Mouse (Mus musculus) forebrain, embryonic 10.5 days (tissue): Measurements from ENCODE around the gene Ntrk2. TPM values are rescaled to one million over a fixed set of nuclear protein-coding genes. Genes with fewer than 3 reads are reported as not detected.

Experiments
- DNase-seq: peaks from one replicate; pipeline ENCODE4 v3.0.0-alpha.2; 2017; ENCODE audit warnings: low spot score; ENCODE audit errors: extremely low spot score
- H3K27ac ChIP-seq: fragments of 300-500 bp; sonication (generic); 2 replicates; pipeline ENCODE4 v1.5.1; 2016; ENCODE audit warnings: mild to moderate bottlenecking
- H3K27me3 ChIP-seq: fragments of 300-500 bp; sonication (generic); 2 replicates; pipeline ENCODE4 v1.6.1; 2016; ENCODE audit warnings: mild to moderate bottlenecking; ENCODE audit not compliant: poor library complexity, severe bottlenecking
- H3K36me3 ChIP-seq: fragments of 300-500 bp; sonication (generic); replicated peaks from 2 replicates; pipeline ENCODE4 v1.6.1; 2016; ENCODE audit warnings: mild to moderate bottlenecking, moderate library complexity
- H3K4me1 ChIP-seq: fragments of 300-500 bp; sonication (generic); 2 replicates; pipeline ENCODE4 v1.6.1; 2016
- H3K4me3 ChIP-seq: fragments of 300-500 bp; sonication (generic); 2 replicates; pipeline ENCODE4 v1.5.1; 2016; ENCODE audit warnings: mild to moderate bottlenecking, moderate library complexity
- H3K9me3 ChIP-seq: fragments of 300-500 bp; sonication (generic); 2 replicates; pipeline ENCODE4 v1.6.1; 2016; ENCODE audit warnings: mild to moderate bottlenecking, moderate library complexity
- WGBS: fragments of 180-500 bp; shearing (Covaris S2); methylation state at CpG from one replicate; pipeline ENCODE4 v1.1.7; 2016; 5-methylcytosine and 5-hydroxymethylcytosine counted together
- polyA plus RNA-seq: library from polyadenylated mRNA; unstranded; fragments of >200 nt; fragmentation: Nextera tagmentation; extraction: Ambion mirVana; gene quantifications from 2 replicates; pipeline ENCODE4 v1.2.1, GENCODE M21; 2016

The Ntrk2 gene
- polyA plus RNA-seq, 1 experiment from 2014 or later = 33.2 TPM

DNA sequence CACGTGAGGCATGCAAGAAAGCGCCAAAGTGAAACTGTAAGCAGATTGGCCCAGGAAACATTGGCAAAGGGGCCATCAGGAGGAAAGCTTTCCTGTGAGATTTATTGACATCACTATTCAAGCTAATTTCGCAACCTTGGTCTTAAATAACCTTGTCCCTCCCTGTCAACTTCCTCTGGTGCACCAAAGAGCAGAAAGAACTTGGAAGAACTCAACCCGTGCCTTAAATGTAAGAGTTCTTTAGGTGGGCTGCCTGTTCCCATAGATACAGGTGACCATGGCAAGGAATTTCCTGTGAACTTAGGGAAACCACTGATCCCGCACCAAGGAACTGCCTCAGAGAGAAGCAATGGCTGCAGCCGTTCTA is 197.4 kb downstream of the Ntrk2 start:
- DNase-seq = no peak
- 77% methylated on average over 6 of the region's 6 CpGs for WGBS
- Histone ChIP-seq H3K27ac (peak overlapping the region; percentile 57), H3K9me3 (no peaks in the 10 kb centered on the region), H3K36me3 (no peaks in the 10 kb centered on the region), H3K4me1 (peaks cover 47% of the 10 kb centered on the region), H3K4me3 (no peak overlapping the region), H3K27me3 (no peaks in the 10 kb centered on the region)

DNA sequence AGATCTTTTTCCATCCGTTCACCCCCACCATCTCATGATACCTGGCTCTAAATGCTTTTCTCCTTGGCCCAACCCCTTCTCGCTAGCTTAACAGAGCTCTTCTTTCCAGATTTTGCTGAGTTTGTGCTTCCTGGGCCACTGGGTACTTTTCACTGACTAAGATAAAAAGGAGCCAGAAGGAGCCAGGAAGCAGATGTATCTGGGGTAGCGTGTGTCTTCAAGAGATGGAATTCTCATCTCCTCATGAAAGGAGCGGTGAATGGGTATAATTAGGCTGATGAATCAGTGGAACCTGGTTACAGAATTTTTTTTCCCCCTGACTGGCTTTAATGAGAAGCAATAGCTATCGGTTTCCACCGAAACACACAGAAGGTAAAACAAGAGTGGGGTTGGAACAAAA is 198.2 kb downstream of the Ntrk2 start:
- 70% methylated on average over 6 of the region's 6 CpGs for WGBS
- H3K36me3 ChIP-seq = no peaks in the 10 kb centered on the region
- H3K9me3 ChIP-seq = no peaks in the 10 kb centered on the region
- no peak for DNase-seq
- H3K27me3 ChIP-seq = no peaks in the 10 kb centered on the region
- no peak overlapping the region for H3K4me3 ChIP-seq
- H3K4me1 ChIP-seq = peaks cover 39% of the 10 kb centered on the region
- peak overlapping the region; percentile 57 for H3K27ac ChIP-seq

DNA sequence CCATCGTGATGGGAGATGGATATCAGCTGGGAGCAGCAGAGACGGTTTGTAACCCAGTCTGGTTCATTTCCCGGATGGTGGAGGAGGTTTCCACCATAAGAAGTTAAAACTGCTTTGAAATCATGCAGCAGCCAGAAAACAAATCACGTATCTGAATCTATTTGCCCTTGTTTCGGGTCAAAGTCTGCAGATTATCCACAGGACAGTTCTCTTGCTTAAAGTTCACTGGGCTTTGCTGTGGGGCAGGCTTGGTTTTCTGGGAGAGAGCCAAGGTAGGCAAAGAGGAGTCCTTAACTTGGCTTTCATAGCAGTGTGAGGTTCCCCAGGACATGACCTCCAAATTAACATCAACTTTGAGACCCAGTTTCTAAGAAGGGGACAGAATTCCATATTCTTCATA is 203.5 kb downstream of the Ntrk2 start:
- H3K4me1 ChIP-seq = peaks cover 36% of the 10 kb centered on the region

DNA sequence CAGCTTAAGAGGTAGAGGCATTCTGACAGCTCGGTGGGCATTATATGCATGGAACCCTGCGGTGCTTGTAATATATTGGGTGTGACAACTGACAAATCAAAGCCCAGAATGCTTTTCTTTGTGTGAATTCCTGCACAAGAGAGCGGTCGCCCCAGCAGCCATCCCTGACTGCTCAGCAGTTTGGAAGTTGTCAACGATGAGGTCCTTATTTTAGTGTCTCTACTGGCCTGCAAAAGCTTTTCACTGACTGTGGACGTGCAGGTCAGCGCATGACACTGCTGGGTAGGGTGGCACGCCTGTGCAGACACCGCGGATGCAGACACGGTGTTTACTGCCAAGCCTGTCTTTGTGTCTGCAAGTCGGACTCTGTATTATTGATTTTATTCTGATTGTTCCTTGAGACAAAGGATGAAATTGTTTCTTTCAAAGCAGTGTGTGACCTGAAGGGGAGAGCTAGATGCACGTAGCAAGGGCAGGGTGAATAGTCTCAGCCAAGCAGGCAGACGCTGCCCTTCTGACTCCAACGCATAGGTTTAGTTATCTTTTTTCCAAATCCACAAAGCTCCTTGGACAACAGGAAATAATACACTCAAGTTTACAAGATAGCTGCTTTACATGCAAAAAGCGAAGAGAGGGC is 204.6 kb downstream of the Ntrk2 start:
- Histone ChIP-seq H3K36me3 (no peaks in the 10 kb centered on the region), H3K27me3 (peaks cover 22% of the 10 kb centered on the region; the same call in 1 of the 2 replicates), H3K9me3 (no peaks in the 10 kb centered on the region), H3K4me3 (peak overlapping the region; percentile 46), H3K4me1 (peaks cover 27% of the 10 kb centered on the region), H3K27ac (peak overlapping the region; percentile 80)
- 24% methylated on average over 16 of the region's 16 CpGs for WGBS
- no peak for DNase-seq

More for the DNA sequence above, 203.5 kb downstream of the Ntrk2 start:
- Histone ChIP-seq H3K4me3 (no peak overlapping the region), H3K27ac (0 out of 2 replicates have a peak overlapping the region, but pooled peaks have one; percentile 80), H3K9me3 (no peaks in the 10 kb centered on the region), H3K27me3 (peaks cover 22% of the 10 kb centered on the region; the same call in 1 of the 2 replicates), H3K36me3 (no peaks in the 10 kb centered on the region)
- DNase-seq = no peak
- 92% methylated on average over 5 of the region's 5 CpGs for WGBS

DNA sequence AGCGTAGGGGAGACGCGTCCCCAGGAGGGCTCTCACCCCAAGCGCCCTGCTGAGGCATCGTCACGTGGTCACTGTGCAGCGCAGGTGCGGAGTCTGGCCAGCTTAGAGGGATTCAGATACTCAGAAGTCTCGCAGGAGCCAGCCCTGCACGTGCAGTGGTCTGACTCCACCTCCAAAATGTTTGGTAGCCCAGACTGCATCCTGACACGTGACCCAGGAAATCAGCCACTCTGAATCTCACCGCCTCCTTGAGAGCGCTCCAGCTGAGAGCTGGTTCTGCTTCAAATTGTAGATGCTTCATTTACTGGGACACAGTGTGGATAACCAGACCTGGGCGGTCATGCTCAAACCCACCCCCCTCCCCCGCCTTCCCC is 205.1 kb downstream of the Ntrk2 start:
- Histone ChIP-seq H3K27ac (peak overlapping the region; percentile 80), H3K4me3 (peak overlapping the region; percentile 46), H3K36me3 (no peaks in the 10 kb centered on the region), H3K9me3 (no peaks in the 10 kb centered on the region), H3K4me1 (peaks cover 27% of the 10 kb centered on the region), H3K27me3 (peaks cover 22% of the 10 kb centered on the region; the same call in 1 of the 2 replicates)
- DNase-seq = peak; percentile 76
- 1% methylated on average over 15 of the region's 15 CpGs for WGBS

DNA sequence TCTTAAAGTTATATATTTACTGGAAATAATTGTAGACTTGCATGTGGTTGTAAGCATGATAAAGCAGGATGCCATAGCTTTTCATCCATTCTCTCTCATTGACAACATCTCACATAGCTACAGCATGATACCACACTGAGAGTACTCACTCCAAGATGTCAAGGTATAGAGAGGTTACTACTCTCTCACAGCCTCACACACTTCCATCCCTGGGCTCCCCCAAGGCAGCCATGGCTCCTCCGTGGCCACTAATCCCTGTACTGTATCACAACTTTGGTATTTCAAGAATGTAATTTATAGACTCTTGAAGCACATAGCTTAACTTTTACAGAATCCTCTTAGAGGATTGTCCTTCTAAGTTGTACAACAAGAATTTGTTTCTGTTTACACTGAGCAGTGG is 209.0 kb downstream of the Ntrk2 start:
- H3K4me3 ChIP-seq = no peak overlapping the region
- peaks cover 27% of the 10 kb centered on the region for H3K4me1 ChIP-seq
- WGBS = 88% methylated on average over 1 of the region's 1 CpGs
- no peak overlapping the region for H3K27ac ChIP-seq
- H3K27me3 ChIP-seq = peaks cover 15% of the 10 kb centered on the region; the same call in 1 of the 2 replicates
- H3K36me3 ChIP-seq = no peaks in the 10 kb centered on the region
- no peaks in the 10 kb centered on the region for H3K9me3 ChIP-seq
- DNase-seq = no peak

DNA sequence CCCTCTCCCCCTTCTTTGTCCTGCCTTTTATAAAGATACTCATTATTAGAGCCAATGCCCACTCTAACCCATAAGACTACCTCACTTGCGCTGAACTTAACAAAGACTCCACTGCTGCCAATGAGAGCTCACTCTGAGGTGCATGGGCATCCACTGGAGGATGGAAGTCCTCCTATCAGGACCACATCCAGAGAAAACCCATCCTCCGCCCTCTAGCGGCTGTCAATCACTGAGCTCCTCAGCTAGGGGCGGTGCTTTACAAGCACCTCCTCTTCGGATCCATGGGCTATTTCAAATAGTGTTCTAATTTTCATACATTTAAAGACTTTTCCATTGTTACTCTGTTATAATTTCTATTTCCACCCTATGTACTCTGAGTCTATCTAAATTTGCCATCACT is 210.8 kb downstream of the Ntrk2 start:
- no peak for DNase-seq
- Histone ChIP-seq H3K36me3 (no peaks in the 10 kb centered on the region), H3K4me3 (no peak overlapping the region), H3K27ac (no peak overlapping the region), H3K4me1 (peaks cover 9% of the 10 kb centered on the region), H3K9me3 (no peaks in the 10 kb centered on the region), H3K27me3 (peaks cover 11% of the 10 kb centered on the region; the same call in 1 of the 2 replicates)
- WGBS = 57% methylated on average over 5 of the region's 5 CpGs

DNA sequence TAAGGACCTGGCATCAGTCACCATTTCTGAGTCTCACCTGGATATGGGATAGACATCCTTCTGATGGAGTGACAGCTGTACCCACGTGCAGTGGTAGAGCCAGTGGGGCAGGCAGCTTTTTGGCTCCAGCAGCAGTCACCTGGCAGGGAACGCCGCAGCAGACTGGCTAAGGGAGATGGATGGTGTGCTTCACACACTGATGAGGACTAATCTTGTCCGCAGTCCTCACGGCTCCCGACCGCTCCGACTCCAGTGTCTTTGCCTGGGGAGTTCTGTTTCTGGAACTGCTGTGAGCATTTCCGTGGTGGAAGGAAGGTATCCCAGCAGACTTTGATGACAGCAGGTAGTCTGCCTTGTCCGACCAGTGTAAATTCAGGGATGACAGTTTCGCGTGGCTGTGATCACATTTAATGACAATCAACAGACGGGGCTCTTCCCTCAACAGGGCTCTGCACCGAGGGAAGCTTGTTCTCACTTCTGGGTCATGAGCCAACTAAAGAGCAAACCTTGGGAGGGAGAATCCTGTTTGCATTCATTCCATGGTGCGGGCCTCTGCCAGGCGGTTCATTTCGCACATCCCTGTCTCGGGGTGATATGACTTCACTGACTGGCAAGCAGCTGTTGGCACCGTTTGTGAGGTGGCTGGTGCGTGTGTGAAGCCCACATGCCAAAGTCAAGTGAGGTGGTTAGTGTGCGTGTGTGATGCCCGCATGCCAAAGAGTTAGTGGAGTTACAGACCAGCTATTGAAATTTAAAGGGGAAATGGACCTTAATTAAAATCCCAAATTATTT is 216.1 kb downstream of the Ntrk2 start:
- Histone ChIP-seq H3K4me3 (no peak overlapping the region), H3K9me3 (peaks cover 9% of the 10 kb centered on the region; the same call in 1 of the 2 replicates), H3K36me3 (no peaks in the 10 kb centered on the region), H3K4me1 (no peaks in the 10 kb centered on the region), H3K27ac (no peak overlapping the region), H3K27me3 (no peaks in the 10 kb centered on the region)
- DNase-seq = no peak
- 93% methylated on average over 22 of the region's 22 CpGs for WGBS

DNA sequence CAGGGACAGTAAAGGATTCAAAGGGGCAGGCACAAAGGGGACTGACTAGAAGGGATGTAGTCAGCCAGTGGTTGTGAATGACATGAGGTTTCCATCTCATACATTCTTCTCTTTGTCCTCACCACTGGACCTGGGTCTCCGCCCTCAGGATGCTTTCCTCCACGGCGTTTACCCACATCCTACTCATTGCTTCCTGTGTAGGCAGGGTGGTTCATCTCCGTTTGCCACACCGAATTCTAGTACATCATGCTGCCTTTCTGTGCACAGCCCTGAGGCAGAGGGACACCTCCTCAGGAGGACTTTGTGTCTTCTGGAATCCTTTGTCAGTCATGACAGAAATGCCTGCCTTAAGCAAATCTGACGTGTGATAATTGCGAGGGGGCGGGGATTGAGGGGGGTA is 219.3 kb downstream of the Ntrk2 start:
- H3K36me3 ChIP-seq = no peaks in the 10 kb centered on the region
- no peaks in the 10 kb centered on the region for H3K27me3 ChIP-seq
- H3K4me3 ChIP-seq = no peak overlapping the region
- H3K27ac ChIP-seq = no peak overlapping the region
- H3K4me1 ChIP-seq = no peaks in the 10 kb centered on the region
- no peak for DNase-seq
- WGBS = 89% methylated on average over 8 of the region's 8 CpGs
- H3K9me3 ChIP-seq = peaks cover 9% of the 10 kb centered on the region; the same call in 1 of the 2 replicates

DNA sequence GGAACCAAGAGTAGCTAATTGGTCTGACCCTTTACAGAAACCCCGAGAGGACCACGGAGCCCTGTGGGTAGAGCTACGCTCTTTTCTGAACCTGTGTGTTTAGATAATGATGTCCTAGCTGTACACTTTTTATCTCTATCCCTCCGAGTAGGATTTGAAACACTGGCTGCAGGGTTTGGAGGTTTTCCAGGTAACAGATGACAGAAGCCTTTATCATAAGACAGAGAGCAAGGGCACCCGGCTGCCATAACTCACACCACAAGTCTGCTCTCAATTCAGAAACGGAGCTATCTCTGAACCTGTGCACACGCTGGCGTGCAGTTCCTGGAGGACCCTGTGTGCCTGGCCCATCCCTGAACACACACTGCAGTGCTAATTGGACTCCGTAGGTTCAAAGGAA is 221.1 kb downstream of the Ntrk2 start:
- Histone ChIP-seq H3K36me3 (no peaks in the 10 kb centered on the region), H3K9me3 (peaks cover 9% of the 10 kb centered on the region; the same call in 1 of the 2 replicates), H3K4me1 (no peaks in the 10 kb centered on the region), H3K4me3 (no peak overlapping the region), H3K27ac (no peak overlapping the region), H3K27me3 (no peaks in the 10 kb centered on the region)
- WGBS = 83% methylated on average over 9 of the region's 9 CpGs
- DNase-seq = no peak

DNA sequence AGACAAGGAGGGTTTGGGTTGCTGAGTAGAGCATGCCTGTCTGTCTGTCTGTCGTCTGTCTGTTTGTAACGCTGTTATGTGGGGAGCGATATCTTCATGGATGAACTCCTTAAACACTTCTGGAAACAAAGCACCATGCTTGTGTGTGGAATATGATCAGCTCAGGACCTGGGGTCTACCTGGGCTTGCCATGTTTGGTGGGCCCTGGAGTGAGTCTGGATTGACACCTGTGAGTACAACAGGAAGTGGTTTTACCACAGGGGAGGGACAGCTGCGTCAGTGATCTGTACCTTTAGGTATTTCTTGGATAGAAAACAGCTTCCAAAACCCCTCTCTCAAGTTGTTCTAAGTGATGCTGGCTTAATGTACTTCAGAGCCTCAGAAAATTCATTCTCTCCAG is 222.2 kb downstream of the Ntrk2 start:
- H3K36me3 ChIP-seq = no peaks in the 10 kb centered on the region
- H3K9me3 ChIP-seq = peaks cover 3% of the 10 kb centered on the region; the same call in 1 of the 2 replicates
- H3K27ac ChIP-seq = no peak overlapping the region
- DNase-seq = no peak
- H3K4me3 ChIP-seq = no peak overlapping the region
- no peaks in the 10 kb centered on the region for H3K27me3 ChIP-seq
- H3K4me1 ChIP-seq = no peaks in the 10 kb centered on the region
- WGBS = 93% methylated on average over 4 of the region's 4 CpGs

DNA sequence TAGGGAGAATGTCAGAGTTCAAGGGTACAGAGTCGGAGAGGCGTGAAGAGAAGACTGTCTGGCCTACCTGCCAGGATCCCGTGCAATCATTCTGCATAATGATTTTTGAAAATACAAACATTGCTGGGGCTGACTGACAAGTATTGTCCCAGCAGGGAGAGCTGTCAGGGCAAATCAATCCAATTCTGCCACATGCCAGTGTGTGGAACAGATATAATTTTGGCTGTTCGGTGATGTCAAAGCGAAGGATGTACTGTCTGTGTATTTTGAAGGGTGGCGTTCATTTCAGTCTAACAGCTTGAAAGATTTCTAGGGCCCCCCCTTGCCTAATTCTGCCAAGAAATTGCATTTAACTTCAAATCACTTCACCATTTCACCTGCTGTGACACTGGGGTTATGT is 224.2 kb downstream of the Ntrk2 start:
- DNase-seq = no peak
- H3K36me3 ChIP-seq = no peaks in the 10 kb centered on the region
- no peaks in the 10 kb centered on the region for H3K9me3 ChIP-seq
- no peak overlapping the region for H3K4me3 ChIP-seq
- H3K4me1 ChIP-seq = no peaks in the 10 kb centered on the region
- 90% methylated on average over 6 of the region's 6 CpGs for WGBS
- no peaks in the 10 kb centered on the region for H3K27me3 ChIP-seq
- no peak overlapping the region for H3K27ac ChIP-seq
